Mouse (Mus musculus): Measurements from ENCODE around the gene Ttll5. TPM values are rescaled to one million over a fixed set of nuclear protein-coding genes. Genes with fewer than 3 reads are reported as not detected.

Gene Ttll5
- polyA plus RNA-seq (2012; rRNA removed), result 7.3 and 9.3 TPM in 2 replicates

DNA sequence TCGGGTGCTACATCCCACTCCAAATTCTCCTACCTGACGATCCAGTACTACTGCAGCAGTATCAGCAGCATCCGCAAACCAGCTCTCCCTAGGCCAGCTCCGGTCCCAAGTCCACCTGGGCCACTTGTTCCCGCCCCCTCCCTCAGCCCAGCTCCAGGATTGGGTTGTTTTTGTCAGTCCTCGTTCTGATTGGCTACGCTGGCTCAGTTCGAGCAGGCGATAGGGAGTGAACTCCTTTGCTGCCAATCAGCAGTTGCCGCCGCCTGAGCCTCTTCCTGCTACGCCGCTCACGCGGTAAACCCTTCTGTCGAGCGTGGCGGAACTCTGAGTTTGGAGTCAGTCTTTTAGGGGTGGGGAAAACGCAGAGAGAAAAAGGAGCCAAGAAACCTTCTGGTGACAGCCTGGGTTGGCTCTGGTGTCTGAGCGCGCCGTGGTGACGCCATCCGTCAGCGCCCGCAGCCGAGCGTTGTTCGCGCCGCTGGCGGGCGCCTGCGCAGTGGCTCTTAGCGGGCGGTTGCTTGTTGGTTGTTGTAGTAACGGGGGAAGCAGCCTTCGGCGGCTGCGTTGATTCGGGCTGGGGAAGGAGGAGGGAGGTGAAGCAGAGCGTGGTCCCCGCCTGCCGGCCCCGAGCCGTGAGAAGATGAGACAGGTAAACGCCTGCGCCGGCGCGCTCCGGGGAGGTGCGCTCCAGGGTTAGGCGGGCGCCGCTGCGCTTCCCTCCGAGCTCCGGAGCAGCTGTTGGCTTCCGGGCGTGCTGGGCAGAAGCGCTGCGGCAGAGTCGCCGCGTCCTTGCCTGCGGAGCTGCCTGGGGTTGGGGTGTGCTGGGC, at the start of gene Ttll5, which contains the start of gene Erg28:
Gene Ttll5 (plus strand): TSS at position 222 of the 827 bp plus-strand sequence.
Gene Erg28 (minus strand): TSS at position 113 of the 827 bp plus-strand sequence.
- DNase-seq (ENCODE audit: low spot score), result peak; percentile 96

DNA sequence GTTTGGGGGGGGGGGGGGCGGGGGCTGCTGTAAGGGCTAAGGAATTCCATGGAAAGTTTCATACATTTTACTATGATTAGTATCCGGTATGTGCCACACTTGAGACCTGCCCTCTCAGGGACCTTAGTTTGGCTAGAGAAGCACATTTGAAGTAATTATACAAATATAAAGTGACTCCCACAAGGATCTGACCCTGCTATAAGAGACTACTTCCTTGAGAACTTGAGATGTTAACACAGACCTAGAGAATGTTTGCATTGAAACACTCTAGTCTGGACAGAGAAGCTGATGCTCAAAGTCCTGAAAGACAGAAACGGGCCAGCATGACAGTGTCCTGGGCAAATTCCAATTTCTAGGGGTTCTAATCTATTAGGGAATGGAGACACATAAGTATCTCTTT, 45.5 kb upstream of the Ttll5 start:
- no peak for DNase-seq (ENCODE audit: low spot score)

DNA sequence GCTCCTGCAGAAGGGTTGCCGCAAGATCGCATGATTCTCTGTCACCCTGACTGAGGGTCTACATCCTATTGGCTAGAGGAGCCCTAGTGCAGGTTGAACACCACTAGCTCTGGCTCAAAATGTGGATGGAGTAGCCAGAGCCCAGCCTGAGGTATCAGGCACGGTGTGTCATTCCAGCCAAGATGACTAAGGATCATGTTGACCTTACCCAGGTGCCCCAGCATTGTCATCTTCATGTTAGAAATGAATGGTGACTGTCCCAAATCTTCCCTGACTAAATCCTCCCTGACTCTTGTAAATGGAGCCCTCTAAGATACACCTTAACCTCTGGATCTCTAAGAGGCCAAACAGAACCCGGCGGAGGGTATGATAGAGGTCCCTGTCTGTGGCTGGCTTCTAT, 44.8 kb upstream of the Ttll5 start:
- no peak for DNase-seq (ENCODE audit: low spot score)

DNA sequence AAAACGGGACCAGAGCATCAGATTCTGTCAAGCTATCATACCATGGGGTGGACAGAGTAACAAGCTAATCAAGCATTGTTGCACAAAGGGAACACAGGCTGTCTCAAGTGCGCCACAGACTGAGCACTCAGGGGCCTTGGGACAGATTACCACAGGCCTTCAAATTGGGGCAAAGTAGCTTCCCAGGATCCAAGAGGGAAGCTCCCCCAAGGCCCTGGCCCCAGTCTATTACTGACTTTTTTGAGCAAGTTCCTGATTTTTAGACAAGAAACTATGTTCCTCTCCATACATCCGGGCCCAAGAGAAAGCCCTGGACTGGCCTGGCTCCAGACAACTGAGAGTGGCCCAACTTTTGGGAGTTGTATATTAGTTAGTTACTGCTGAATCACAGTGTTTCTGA, 42.9 kb upstream of the Ttll5 start:
- DNase-seq (ENCODE audit: low spot score), result no peak

DNA sequence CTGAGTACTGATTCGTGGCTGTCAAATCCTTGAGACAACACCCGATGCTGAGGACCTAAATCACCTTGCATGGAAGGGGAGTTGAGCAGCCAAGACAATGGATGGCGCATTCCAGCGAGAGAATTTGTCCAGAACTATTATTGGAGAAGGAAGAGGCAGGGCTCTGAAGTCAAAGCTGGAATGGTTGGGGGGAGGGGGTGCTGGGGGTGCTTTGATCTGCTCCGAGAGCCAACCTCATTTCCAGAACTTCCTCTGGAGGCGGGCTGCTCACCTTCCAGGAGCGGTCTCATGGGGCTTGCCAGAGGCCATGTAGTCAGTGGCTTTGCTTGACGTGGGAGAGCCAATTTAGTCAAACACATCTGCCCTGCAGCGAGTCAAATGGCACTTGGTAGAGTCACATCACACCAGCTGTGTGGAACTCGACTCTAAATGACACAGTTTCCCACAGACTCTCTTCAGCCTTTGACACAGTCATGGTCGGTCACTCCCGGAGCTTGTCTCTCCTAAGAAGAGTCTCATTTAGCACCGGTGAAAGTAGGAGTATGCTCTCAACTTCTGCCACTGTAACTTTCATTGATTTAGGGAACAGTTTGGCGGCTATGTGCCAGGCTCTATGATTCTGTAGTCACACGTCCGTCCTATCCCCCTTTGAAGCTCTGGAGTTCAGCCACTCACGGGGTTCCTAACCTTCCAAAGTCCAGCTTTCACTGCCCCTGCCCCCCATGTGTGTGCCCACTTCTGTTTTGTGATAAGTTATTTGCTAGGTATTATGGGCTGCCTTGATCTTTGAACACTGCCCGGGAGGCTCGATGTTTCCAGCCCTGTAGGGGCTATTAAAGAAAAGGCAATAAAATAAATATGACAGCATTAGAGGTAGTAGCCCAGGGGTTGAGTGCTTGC, 39.3 kb upstream of the Ttll5 start:
- no peak for DNase-seq (ENCODE audit: low spot score)

DNA sequence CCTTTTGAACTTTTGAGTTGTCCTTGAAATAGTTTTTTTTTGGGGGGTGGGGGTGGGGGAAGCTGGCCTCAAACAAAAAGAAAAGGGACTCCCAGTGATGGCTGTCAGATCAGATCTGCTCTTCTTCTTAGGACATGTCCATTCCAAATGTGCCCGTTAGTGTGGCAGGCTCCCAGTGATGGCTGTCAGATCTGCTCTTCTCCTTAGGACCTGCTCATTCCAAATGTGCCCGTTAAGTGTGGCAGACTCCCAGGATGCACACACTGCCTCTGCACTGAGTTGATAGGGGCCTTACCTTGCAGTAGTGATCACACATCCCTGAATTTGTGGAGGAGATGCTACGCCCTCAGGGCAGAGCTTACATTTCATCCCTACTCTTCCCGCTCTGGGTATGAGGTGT, 32.3 kb upstream of the Ttll5 start:
- DNase-seq (ENCODE audit: low spot score), result no peak

DNA sequence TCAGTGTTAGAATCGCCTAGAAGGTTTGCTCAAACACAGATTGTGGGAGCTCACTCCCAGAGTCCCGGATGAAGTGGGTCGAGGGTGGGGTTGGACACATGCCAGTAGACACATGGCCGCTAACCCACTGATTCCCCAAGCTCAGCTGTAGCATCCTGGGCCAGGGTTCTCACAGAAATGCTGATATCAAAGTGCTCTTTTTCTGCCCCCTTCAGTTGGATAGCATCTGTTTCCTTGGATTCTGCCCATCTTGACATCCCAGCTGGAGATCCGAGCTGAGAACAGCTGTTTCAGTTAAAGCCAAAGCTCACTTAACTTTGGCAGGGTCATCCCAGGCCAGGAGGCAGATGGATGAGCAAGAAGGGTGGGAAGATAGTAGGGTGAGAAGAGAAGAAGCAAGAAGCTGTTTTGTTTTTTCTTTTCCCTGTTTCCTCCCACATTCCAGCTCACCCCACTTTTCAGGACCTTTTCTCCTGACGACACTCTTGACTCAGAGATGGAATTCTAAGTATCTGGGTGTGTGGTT, 31.6 kb upstream of the Ttll5 start:
- no peak for DNase-seq (ENCODE audit: low spot score)

DNA sequence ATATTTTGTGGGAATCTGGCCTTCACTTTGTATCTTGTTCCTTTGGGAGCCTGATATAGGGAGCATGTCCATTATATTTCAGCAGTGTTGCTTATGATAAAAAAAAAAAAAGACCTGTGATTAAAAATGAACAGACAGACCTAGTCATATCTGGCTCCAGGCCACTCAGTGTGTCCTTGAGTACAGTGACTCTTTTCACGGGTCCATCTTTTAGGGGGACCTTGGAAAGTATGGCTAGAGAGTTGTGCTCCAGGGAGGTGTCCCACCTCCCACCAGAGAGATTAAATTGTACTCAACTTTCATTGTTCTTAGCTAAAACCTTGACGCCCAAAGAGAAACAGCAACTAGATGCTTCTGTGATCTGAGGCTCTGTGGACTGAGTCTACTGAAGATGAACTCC, 30.4 kb upstream of the Ttll5 start:
- no peak for DNase-seq (ENCODE audit: low spot score)

DNA sequence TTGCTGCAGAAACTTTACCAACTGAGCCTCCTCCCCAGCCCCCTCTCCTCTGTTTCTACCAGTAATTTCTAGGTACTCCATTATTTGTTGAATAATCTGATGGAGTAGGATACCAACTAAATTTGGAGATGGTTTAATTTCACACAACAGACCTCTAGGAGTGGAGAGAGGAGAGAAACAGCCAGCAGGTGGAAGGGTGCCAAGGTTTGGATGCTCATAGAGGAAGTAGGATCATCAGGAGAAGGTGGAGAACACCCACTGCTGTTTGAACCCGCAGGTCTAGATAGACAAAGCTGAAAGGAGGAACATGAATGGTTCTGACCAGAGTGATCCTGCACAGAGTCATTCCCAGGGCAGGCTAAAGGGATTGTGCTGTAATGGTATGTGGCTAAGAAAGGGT, 28.9 kb upstream of the Ttll5 start:
- DNase-seq (ENCODE audit: low spot score), result no peak

DNA sequence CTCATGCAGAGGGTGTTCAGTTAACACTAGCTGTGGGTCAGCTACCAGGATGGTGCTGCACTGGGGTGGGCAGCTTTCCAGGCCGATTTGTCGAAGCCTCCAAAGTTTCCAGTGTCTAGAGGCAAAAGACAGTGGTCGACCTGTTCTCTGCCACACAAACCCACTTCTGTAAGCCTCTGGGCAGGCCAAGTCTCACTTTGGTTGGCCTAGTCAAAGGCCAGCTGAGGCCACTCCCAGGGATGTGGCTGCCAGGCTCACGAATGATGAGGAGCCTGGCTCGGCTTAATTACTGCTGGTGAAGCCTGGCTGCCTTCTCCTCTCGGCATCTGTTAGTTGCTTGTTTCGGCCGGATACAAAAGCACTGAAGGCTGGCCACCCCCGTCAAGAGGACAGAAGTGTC, 24.4 kb upstream of the Ttll5 start:
- no peak for DNase-seq (ENCODE audit: low spot score)

DNA sequence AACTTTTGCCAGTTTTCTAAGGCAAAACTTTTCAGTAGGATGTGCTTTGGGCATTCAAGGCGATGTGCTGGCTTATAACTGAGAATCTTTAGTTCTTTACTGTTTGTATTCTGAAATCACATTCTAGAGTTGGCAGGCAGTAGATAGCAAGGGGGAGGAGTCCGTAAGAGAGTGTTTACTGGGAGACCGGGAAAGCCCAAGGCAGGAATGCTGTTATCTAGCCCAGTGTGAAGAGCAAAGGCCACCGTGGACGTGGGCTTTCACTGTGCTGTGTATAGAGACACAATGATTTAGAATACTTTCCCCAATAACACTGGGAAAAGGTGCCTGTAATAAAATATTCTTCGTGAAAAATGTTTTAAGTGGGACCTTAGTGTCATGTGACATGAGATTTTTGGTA, 14.7 kb upstream of the Ttll5 start:
- DNase-seq (ENCODE audit: low spot score), result no peak

DNA sequence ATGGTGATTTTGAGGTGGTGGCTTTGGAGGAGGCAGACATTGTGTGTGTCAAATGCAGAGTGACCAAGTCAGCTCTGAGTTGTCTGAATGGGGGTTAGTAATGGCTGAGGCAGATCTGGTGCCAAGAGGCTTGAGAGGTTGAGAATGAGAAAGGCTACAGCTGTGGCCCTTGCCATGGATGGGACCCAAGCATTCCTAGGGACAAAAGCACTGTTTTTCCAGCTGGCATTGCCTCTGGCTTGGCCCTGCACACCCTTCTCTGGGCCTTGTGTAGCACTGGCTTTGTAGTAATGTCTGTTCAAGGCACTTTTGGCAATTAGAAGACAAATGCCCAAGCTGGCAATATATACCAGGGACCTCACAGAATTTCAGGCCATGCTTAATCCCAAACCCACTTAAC, 13.5 kb upstream of the Ttll5 start:
- DNase-seq (ENCODE audit: low spot score), result no peak

DNA sequence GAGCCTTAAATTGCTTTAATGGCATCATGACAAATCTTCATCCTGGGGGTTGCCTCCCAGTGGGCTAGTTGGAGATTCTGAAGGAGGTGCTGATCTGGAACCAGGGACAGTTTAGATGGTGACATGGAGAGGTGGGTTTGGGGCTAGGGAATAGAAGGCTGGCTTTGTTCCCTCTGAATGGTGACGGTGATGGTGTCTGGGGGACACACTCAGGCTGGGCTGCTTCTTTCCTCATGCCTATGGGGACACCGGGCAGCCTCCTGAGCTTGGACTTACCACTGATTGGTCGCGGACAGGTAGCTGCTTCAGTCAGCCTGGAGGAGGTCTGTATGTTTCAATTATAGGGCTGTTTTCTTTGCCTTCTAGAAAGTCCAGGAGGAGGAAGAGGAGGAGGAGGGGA, 12.8 kb upstream of the Ttll5 start:
- no peak for DNase-seq (ENCODE audit: low spot score)

DNA sequence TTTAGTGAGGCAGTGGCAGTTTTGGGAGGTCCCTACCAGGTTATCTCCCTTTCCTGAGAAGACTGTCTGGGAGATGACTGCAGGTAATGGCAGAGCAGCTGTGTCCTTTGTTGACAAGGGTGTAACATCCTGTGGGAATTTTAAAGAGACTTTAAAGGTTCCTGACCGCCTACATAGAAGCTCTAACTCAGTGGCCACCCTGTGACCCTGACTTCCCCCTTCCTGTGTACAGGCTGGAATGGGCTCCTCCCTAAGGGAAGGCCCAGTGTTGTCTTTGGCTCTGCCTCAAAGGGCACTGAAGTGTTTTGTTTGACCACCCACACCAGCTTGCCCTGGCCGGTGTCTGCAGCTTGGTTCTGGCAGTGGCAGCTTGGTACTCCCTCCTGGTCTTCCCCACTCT, 10.9 kb upstream of the Ttll5 start:
- no peak for DNase-seq (ENCODE audit: low spot score)

DNA sequence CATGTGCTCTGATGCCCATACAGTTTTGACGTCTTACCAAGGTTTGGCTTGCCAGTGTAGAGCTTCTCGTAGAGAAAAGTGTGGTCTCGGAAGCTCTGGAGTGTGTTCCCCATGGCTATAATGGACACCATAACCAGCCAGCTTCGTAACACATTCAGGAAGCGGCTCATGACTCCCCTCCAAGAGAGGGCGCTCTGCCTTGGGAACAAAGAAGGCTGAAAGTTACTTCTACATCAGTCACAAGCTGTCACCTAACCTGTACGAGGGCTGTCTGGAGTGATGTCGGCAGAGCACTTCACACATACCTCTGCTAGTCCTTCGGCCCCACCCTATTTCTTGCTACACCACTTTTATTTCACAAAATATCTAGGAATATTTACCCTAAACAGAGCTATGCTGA, 2.4 kb upstream of the Ttll5 start:
- no peak for DNase-seq (ENCODE audit: low spot score)

DNA sequence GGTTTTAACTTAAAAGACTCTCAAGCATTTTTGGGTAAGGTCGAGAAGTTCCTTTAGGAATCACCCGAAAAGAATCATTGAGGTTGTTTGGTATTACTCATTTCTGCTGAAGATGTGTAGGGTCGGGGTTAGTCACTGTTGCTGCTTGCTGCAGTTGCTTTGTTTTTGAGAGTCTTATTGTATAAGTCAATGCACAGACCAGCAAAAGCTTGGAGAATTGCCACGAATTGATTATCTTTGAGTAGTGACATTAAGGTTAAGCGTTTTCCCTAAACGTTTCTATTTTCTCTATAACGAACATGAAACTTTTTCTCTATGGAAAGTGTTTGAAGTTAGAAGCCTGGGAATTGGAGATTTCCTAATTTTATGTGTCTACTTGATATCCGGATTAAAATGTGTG, 902 bp downstream of the Ttll5 start:
- DNase-seq (ENCODE audit: low spot score), result no peak

DNA sequence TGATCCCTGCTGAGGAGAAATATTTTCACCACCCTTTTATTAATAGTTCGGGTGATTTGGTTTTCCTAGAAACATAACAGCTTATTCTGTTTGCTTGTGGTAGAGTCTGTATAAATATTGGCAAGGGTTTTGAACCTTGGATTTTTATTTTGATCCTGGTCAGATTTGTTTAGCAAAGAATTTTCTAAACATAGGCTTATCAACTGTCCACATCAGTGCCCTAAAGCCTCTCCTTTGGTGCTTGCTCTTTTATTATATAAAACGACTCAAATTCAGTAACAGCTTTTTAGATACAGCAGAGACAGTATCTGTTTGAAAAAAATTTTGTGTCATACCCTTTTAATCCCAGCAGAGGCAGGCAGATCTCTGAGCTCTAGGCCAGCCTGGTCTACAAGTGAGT, 1.4 kb downstream of the Ttll5 start:
- DNase-seq (ENCODE audit: low spot score), result no peak

DNA sequence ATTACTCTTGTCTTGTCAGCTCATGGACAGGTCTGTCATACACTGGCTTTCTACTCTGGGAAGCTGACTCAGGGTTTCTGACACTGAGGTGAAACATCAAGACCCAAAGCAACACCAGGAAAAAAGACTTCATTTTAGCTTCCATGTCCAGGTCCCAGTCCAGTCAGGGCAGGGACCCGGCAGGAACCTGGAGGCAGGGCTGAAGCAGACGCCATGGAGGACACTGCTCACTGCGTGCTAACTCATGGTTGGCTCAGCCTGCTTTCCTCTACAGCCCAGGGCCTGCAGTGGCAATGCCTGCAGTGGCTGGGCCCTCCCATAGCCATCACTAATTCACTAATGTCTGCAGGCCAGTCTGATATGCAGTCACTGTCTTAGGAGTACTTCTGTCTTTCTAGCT, 4.4 kb downstream of the Ttll5 start:
- DNase-seq (ENCODE audit: low spot score), result no peak

DNA sequence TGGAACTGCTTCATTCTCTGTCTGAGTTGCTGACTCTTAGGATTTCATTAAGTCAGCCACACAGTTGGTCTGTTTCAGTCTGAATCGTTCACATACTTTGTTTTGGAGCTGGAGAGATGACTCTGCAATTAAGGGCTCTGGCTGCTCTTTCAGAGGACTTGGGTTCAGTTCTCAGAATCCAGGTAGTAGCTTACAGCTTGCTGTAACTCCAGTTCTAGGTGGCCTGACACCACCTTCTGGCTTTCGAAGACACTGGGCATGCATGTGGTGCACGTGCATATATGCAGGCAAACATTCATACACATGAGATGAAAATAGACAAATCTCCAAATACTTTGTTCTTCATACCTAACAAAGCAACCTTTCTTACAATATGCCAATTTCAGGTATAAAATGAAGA, 5.4 kb downstream of the Ttll5 start:
- no peak for DNase-seq (ENCODE audit: low spot score)

DNA sequence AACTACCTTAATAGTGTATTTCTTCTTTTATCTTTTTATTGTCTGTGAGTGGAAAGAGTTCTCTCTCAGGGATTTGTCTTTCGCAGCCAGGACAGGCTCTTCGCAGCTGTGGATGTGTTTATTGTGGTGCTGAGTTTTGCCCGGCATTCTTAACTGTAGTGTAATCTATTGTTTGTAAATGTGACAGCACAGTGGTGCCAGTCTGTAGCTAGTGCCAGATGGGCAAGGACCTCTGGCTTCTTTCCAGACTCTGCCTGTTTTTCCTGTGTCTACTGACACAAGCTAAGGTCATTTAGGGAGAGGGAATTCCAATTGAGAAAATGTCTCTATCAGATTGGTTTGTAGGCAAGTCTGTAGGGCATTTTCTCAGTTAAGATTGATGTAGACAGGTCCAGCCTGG, 6.2 kb downstream of the Ttll5 start:
- no peak for DNase-seq (ENCODE audit: low spot score)

DNA sequence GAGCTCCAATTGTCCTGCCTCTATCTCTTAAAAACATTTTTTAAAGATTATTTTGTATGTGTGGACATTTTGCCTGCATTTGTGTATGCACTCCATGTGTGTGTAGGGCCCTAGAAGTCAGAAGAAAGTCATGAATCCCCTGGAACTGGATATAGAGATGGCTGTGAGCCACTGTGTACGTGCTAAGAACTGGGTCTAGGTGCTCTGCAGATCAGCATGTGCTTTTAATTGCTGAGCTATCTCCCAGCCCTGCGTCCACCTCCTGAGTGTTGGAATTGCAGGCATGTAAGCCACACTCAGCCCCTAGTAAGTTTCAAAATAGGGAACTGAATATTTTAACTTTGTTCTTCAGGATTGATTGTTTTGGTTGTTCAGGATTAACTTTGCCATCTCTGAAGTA, 10.1 kb downstream of the Ttll5 start:
- DNase-seq (ENCODE audit: low spot score), result no peak

DNA sequence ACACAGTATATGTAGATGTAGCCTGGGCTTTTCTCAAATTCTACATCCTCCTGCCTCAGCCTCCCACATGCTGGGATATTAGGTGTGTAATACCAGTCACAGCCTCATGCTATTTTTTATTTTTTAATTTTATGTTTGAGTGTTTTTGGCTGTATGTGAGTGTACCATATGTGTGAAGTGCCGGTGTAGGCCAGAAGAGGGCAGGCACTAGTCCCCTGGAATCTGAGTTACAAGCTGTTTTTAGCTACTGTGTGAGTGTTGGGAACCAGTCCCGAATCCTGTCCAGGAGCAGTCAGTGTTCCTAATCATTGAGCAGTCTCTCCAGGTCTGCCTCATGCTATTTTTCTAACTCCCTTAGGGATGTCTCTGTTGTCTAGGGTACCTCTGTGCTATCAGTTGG, 13.3 kb downstream of the Ttll5 start:
- no peak for DNase-seq (ENCODE audit: low spot score)

All from urinary bladder, adult 2 months (tissue).